Mouse (Mus musculus): ENCODE data around the gene Ncor2. TPM values are rescaled to one million over a fixed set of nuclear protein-coding genes. Genes with fewer than 3 reads are reported as not detected.

Ncor2 gene
- polyA plus RNA-seq, 1 experiment from 2014 or later, result 19.9 TPM

- Histone ChIP-seq H3K27me3 (ENCODE audit: control insufficient read depth, insufficient read depth, low read depth, low read length) (no peaks in the 10 kb centered on the region), H3K9ac (ENCODE audit: low read depth, low read length) (no peak overlapping the region), H3K4me2 (ENCODE audit: low read length) (no peak overlapping the region), H3K27ac (ENCODE audit: low read length) (no peak overlapping the region), H3K9me3 (replicated peaks; ENCODE audit: control insufficient read depth, low read length, poor library complexity, severe bottlenecking) (no peaks in the 10 kb centered on the region), H3K36me3 (ENCODE audit: control insufficient read depth, insufficient read depth, low read length) (no peaks in the 10 kb centered on the region), H3K4me1 (ENCODE audit: control insufficient read depth, insufficient read depth, low read length) (no peaks in the 10 kb centered on the region), H3K4me3 (ENCODE audit: low read depth, low read length) (no peak overlapping the region)
- 88% methylated on average over 8 of the region's 8 CpGs for WGBS
- no peak for ATAC-seq
Measured at GRCm38 (mm10) chr5:124992323-124992722, 186.7 kb downstream of the Ncor2 start.

DNA sequence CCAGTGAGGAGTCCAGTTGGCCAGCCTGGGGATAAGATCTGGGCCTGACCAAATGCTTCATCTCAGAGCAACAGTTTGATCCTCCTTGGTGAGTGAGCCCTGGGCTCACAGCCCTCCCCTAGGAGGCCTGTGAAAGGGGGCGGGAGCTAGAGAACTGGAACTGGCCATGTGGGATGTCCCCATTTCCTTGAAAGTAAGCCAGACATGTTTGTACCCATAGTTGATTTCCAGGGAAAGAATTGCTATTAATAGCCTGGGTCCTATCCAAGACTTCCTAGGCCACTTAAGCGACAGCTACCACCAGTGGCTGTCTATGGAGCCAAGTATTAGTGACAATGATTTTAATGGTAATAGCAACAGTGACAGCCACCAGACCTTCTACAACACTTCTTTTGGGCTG, 189.3 kb downstream of the Ncor2 start:
- no peak for ATAC-seq
- Histone ChIP-seq H3K4me1 (ENCODE audit: control insufficient read depth, insufficient read depth, low read length) (no peaks in the 10 kb centered on the region), H3K27me3 (ENCODE audit: control insufficient read depth, insufficient read depth, low read depth, low read length) (no peaks in the 10 kb centered on the region), H3K4me3 (ENCODE audit: low read depth, low read length) (no peak overlapping the region), H3K4me2 (ENCODE audit: low read length) (no peak overlapping the region), H3K9me3 (replicated peaks; ENCODE audit: control insufficient read depth, low read length, poor library complexity, severe bottlenecking) (no peaks in the 10 kb centered on the region), H3K36me3 (ENCODE audit: control insufficient read depth, insufficient read depth, low read length) (no peaks in the 10 kb centered on the region), H3K9ac (ENCODE audit: low read depth, low read length) (no peak overlapping the region), H3K27ac (ENCODE audit: low read length) (no peak overlapping the region)
- WGBS, result 96% methylated on average over 2 of the region's 2 CpGs

- Histone ChIP-seq H3K27ac (ENCODE audit: low read length) (no peak overlapping the region), H3K4me3 (ENCODE audit: low read depth, low read length) (no peak overlapping the region), H3K27me3 (ENCODE audit: control insufficient read depth, insufficient read depth, low read depth, low read length) (no peaks in the 10 kb centered on the region), H3K9ac (ENCODE audit: low read depth, low read length) (no peak overlapping the region), H3K36me3 (ENCODE audit: control insufficient read depth, insufficient read depth, low read length) (no peaks in the 10 kb centered on the region), H3K9me3 (replicated peaks; ENCODE audit: control insufficient read depth, low read length, poor library complexity, severe bottlenecking) (peaks cover 6% of the 10 kb centered on the region; the same call in 1 of the 2 replicates), H3K4me1 (ENCODE audit: control insufficient read depth, insufficient read depth, low read length) (no peaks in the 10 kb centered on the region), H3K4me2 (ENCODE audit: low read length) (no peak overlapping the region)
- no peak for ATAC-seq
- 87% methylated on average over 5 of the region's 5 CpGs for WGBS
Measured at GRCm38 (mm10) chr5:124986656-124987055, 192.4 kb downstream of the Ncor2 start.

DNA sequence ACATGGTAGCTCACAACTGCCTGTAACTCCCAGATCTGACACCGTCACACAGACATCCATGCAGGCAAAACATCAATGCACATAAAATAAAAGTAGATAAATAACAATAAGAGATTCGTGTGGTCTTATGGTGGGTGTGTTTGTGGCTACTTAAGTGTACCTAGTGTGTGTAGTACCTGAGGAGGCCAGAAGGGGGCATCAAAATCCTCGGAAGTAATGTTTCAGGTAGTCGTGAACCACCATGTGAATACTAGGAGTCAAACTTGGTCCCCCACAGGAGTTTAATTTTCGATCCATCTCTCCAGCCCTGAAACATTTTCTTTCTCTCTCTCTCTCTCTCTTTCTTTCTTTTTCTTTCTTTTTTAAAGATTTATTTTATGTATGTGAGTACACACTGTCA, 192.8 kb downstream of the Ncor2 start:
- H3K4me2 ChIP-seq (ENCODE audit: low read length), result no peak overlapping the region
- H3K9ac ChIP-seq (ENCODE audit: low read depth, low read length), result no peak overlapping the region
- H3K4me1 ChIP-seq (ENCODE audit: control insufficient read depth, insufficient read depth, low read length), result no peaks in the 10 kb centered on the region
- H3K4me3 ChIP-seq (ENCODE audit: low read depth, low read length), result no peak overlapping the region
- 84% methylated on average over 5 of the region's 5 CpGs for WGBS
- H3K36me3 ChIP-seq (ENCODE audit: control insufficient read depth, insufficient read depth, low read length), result no peaks in the 10 kb centered on the region
- H3K27me3 ChIP-seq (ENCODE audit: control insufficient read depth, insufficient read depth, low read depth, low read length), result no peaks in the 10 kb centered on the region
- H3K9me3 ChIP-seq (replicated peaks; ENCODE audit: control insufficient read depth, low read length, poor library complexity, severe bottlenecking), result peaks cover 6% of the 10 kb centered on the region; the same call in 1 of the 2 replicates
- ATAC-seq, result no peak
- H3K27ac ChIP-seq (ENCODE audit: low read length), result no peak overlapping the region

- Histone ChIP-seq H3K36me3 (ENCODE audit: control insufficient read depth, insufficient read depth, low read length) (no peaks in the 10 kb centered on the region), H3K9me3 (replicated peaks; ENCODE audit: control insufficient read depth, low read length, poor library complexity, severe bottlenecking) (no peaks in the 10 kb centered on the region), H3K4me3 (ENCODE audit: low read depth, low read length) (no peak overlapping the region), H3K4me1 (ENCODE audit: control insufficient read depth, insufficient read depth, low read length) (no peaks in the 10 kb centered on the region), H3K27ac (ENCODE audit: low read length) (no peak overlapping the region), H3K9ac (ENCODE audit: low read depth, low read length) (no peak overlapping the region), H3K4me2 (ENCODE audit: low read length) (no peak overlapping the region), H3K27me3 (ENCODE audit: control insufficient read depth, insufficient read depth, low read depth, low read length) (no peaks in the 10 kb centered on the region)
- ATAC-seq, result no peak
- WGBS, result 14% methylated on average over 8 of the region's 8 CpGs
Measured at GRCm38 (mm10) chr5:124969790-124970189, 209.2 kb downstream of the Ncor2 start.

Other genes starting within 250 kb of the Ncor2 start
- 4.9 and 7.1 TPM in 2 replicates for gene Rflna, start 176.0 kb downstream of the Ncor2 start, polyA plus RNA-seq (2015; fragmentation: Nextera tagmentation; extraction: Ambion mirVana)
- gene Scarb1, start 161.9 kb upstream of the Ncor2 start, polyA plus RNA-seq (2015; fragmentation: Nextera tagmentation; extraction: Ambion mirVana), result 43.8 and 51.6 TPM in 2 replicates
- 0.30 and 0.51 TPM in 2 replicates for gene Gm10382, start 210.1 kb upstream of the Ncor2 start, polyA plus RNA-seq (2015; fragmentation: Nextera tagmentation; extraction: Ambion mirVana)
- 1,506 and 1,517 TPM in 2 replicates for gene Ubc, start 211.0 kb upstream of the Ncor2 start, polyA plus RNA-seq (2015; fragmentation: Nextera tagmentation; extraction: Ambion mirVana)